Mouse (Mus musculus) adrenal gland, adult (tissue): ENCODE data around the gene Atg5.

Experiments
- DNase-seq, 2 experiments: peaks; one replicate each; pipeline ENCODE4 v3.0.0; 2022 to 2023; ENCODE audit warnings: low spot score in 1 of 2; ENCODE audit not compliant: inconsistent age in 2 of 2

Gene Atg5

DNA sequence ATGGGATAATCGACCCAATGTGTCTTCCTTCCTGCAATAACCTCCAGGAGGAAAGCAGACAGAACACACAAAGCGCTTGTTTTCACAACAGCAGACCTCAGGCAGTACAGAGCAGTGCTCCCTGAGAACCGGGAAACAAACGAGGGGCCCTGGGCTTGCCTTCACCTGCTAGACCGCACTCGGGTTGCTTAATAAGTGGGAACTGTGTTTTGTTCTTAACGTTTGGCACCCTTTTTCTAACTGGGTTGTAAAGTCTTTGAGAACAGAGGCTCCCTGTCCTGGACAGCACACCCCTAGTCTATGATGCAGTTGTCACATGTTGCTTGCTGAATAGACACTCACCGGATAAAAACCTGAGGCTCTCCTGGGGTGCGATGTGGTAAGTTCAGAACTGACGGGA is 115.1 kb downstream of the Atg5 start:
- DNase-seq, result no peak

DNA sequence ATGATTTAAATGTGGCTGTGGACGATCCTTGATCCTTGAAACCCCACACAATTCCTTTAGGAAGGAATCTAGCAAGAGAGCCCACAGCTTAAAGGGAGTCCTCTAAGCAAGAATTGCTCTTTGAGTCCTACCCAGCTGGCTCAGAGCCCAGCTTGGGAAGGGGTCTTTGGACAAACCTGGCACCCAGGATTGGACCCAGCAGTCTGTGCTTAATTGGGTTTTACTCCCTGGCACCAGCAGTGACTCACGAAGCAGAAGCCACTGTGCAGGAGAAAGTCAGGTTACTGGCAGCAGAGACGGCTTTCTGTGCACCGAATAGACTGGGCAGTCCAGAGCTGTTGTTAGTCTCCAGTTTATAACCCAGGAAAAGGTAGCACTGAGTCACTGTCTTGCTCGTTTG is 117.1 kb downstream of the Atg5 start:
- DNase-seq, result no peak

DNA sequence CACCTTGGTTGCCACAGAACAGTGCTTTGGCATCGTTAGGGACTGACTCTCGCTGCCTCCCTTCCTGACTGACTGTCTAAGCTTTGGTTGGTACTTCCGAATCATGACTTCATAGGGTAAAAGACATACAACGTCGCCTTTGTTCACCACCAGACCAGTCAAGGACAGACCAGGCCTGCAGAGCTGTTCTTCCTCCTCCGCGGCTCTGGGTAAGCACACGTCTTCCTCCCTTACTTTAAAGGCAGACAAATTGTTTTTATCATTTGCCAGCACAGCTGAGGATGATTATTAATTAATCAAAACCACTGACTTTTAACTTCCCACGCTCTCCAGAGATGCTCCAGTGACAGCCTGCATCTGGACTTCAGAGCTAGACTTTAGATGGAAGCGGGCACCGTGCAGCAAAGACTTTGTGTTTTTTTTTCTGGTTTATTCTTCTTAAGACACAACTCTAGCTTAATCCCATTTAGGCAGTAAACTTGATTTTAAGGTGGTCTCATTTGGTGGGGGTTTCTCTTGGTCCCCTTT is 120.6 kb downstream of the Atg5 start:
- no peak for DNase-seq

DNA sequence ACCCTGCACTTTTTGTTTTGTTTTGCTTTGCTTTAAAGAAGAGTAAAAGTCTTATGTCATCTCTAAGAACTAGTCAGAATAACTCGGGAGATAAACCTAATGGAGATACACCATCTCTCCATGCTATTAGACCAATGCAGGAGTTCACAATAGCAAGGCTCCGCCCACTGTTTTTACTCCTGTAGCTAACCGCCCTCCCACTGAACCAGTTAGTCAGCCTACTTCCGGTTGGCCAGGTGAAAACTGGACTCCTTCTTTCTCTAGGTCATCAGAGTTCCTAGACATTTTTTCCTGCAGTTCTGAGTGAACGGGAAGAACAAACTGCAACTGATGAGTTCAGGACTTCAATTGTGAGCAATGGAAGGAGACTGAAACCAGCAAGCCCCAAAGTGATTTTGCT is 122.1 kb downstream of the Atg5 start:
- no peak for DNase-seq

DNA sequence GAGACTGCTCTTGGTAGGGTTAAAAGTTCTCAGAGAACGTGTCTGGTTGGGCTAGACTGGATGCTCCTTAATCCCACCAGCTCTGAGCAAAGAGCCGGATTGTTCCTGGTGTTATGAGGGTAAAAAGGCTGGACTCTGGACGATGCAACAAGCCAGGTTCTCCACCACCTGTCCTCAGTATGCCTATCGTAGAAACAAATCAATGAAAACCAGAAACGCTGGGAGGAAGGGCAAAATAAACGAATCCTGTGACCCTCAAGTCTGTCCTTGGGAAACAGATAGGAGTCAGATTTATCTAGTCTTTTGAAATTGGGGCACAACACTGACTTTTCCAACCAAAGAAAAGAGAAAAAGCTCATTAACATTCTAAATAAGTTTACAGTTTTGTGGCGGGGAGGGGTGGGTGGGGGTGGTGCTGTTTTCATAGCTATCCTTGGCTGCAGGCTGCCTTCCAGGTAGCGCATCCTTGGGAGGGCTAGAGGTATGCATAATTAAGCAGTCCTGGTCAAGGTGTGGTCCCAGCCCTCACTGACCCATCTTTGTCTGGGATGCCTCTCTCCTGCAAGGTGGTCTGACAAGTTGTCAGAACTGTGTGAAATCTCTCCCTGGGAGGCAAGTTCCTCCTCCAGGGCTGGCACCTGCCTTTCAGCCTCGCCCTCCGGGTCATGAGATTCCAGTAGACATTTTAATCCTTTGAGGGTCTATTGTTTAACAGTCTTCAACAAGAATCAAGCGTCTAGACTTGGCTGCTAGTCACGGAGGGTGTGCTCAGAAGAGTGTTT is 123.5 kb downstream of the Atg5 start:
- DNase-seq, result peak in 1 of 2 experiments; percentile 63

DNA sequence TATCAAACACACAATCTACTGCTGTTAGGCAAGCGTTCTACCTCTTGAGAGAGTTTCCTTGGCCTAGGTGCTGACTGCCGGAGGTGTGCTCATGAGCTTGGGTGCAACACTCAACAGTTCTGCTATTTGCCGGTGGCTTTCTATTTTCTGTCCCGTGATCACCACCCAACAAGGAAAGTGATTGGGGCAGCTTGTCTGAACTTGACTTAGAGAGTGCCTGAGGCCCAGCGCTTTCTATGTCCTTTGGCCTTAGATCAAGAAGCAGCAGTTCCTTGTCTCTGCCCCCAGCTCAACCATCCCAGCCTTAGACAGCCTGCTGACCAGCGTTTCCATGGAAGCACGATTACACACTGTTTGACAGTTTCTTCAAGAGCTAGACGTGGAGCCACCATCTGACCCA is 124.7 kb downstream of the Atg5 start:
- DNase-seq, result no peak

DNA sequence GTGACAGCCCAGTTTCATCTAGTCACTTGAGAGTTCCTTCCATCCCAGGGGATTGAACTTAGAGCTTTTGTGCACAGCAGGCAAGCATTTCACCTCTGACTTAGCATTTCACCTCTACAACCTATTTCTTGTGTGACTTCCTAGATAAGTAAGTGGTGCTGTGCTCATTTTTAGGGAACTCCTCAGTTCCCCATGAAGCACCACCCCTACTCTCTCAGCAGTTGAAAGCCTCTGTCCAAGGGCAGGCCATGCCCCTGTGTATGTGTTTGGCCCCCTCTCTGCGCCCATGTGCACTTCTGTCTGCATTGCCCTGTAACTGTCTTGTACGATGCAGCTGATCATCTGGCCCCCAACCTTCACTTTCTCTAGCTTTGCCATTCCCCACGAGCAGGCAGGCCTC is 132.0 kb downstream of the Atg5 start:
- no peak for DNase-seq

DNA sequence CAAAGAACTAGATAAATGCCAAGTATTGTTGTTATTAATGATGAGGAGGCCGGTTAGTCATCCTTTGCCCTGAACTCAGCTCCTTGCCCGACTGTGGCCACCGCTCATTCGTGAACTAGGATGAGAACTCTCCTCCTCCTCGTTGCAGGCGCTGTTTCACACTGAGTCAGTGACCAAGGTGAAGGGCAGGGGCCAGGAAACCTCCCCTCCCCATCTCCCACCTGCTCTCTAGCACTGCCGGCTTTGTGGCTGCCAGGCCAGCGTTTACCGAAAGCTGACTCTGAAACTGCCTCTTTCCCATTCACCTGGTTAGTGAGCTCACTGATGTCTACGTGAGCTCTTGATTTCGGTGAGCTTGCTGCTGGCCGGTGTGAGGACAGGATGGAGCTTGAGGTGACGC is 132.4 kb downstream of the Atg5 start:
- DNase-seq, result peak in 1 of 2 experiments; percentile 46

DNA sequence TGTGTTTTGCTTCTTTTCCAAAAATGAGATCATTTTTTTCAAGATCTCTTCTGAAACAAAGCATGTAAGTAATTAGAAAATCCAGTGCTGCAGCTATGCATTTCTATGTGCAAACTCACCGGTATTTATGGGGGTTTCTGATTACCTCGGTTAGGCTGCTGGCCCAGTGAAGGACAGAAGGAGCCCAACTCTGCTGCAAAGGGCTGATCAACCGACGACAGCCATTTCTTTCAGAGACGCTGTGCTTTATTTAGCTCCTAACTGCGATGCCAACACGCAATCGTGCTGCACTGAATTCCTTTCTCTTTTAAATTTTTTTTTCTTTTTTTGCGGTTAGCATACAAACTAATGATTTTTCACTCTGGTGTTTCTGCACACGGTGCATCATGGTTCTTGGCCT is 133.4 kb downstream of the Atg5 start:
- no peak for DNase-seq

DNA sequence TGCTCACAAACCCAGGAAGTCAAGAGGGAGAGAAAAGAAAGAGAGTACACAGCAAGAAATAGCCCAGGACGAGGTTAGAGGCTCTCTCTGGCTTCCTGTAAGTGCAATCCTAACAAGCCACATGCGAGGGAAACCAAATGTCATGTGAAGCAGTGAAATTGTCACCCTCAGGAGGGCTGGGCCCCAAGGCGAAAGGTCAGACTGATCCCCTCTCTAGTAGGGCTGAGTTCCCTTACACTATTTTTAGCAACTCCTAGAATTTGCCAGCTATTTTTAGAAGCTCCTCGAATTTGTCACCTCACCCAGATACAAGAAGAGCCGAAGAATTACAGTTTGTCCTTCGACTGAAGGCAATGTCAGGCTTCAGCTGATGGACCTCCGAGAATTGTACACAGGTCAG is 135.3 kb downstream of the Atg5 start:
- peak in 1 of 2 experiments; percentile 70 for DNase-seq

DNA sequence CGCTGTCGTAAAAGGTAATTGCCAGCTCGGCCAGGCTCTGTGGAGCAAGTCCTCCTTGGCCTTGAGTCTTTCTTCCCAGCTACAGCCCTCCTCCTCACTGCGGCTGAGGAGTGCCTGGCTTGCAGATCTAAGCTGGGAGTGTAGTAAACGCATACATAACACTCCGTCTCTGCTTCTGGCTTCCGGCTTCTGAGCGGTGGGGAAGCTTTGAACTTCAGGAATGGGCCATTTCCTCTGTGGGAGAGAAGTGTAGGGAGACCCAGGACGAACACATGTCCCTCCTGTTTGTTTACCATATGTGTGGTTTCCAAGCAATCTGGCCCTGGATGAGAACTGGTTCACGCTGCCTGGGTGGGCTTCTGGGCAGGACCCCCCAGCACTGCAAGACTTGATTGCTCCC is 140.9 kb downstream of the Atg5 start:
- DNase-seq, result no peak

DNA sequence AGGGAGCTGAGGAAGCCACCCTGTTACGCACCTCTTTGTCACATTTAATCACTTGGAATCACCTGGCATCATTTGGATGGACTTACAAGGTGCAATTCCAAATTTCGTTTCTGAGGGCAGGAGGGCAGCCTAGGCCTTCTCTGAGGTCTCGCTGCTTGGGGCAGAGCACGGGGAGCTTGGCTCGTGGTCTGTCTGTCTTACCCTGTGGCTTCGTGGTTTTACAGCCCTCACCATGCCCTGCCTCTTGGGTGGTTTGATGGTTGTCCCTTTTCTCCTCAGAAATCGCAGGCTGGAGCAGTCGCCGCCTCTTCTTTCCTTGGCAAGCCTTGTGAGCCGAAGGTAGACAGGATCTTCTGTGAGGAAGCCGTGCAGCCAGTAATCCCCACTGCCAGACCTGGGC is 141.8 kb downstream of the Atg5 start:
- DNase-seq, result no peak
